Mouse (Mus musculus): ENCODE measurements at regions not wholly inside any gene's neighbourhood (a gene's known extent, or its start where the extent isn't known, plus 50 kb on each side); places are given as distances from the start of the nearest gene placed in this dataset.
"Not testable (repeated sequence)": the region's sequence is repeated elsewhere in the genome, so short reads cannot be mapped to it uniquely, and the experiment has no call there.

- Histone ChIP-seq H3K9me3 (replicated peaks; ENCODE audit: control insufficient read depth, low read length) (0 out of 2 replicates have a peak, but pooled peaks cover 2% of the 10 kb centered on the region), H3K4me3 (ENCODE audit: low read depth, low read length) (no peak overlapping the region), H3K36me3 (ENCODE audit: control insufficient read depth, insufficient read depth, low read length) (no peaks in the 10 kb centered on the region), H3K27ac (ENCODE audit: low read depth, low read length) (no peak overlapping the region), H3K27me3 (ENCODE audit: control insufficient read depth, insufficient read depth, low read length) (no peaks in the 10 kb centered on the region), H3K9ac (ENCODE audit: low read depth, low read length) (no peak overlapping the region), H3K4me1 (ENCODE audit: control insufficient read depth, insufficient read depth, low read length) (no peaks in the 10 kb centered on the region), H3K4me2 (no peak overlapping the region)
- no peak for ATAC-seq (replicated peaks; ENCODE audit: insufficient number of reproducible peaks, low FRiP score, low TSS enrichment)
- 40% methylated on average over 2 of the region's 2 CpGs for WGBS (ENCODE audit: insufficient replicate concordance)
These were observed 862.5 kb downstream of the Adam6a start for GRCm38 (mm10) chr12:114406206-114406605.

- H3K9me3 ChIP-seq (replicated peaks; ENCODE audit: control insufficient read depth, low read length) = peaks cover 6% of the 10 kb centered on the region; the same call in 1 of the 2 replicates
- ATAC-seq (replicated peaks; ENCODE audit: insufficient number of reproducible peaks, low FRiP score, low TSS enrichment) = no peak
- H3K36me3 ChIP-seq (ENCODE audit: control insufficient read depth, insufficient read depth, low read length) = no peaks in the 10 kb centered on the region
- H3K9ac ChIP-seq (ENCODE audit: low read depth, low read length) = no peak overlapping the region
- no peak overlapping the region for H3K4me2 ChIP-seq
- H3K27me3 ChIP-seq (ENCODE audit: control insufficient read depth, insufficient read depth, low read length) = no peaks in the 10 kb centered on the region
- H3K27ac ChIP-seq (ENCODE audit: low read depth, low read length) = no peak overlapping the region
- H3K4me1 ChIP-seq (ENCODE audit: control insufficient read depth, insufficient read depth, low read length) = no peaks in the 10 kb centered on the region
- no peak overlapping the region for H3K4me3 ChIP-seq (ENCODE audit: low read depth, low read length)
These were observed 890.8 kb downstream of the Adam6a start for GRCm38 (mm10) chr12:114434529-114434928.

- no peak for ATAC-seq (replicated peaks; ENCODE audit: insufficient number of reproducible peaks, low FRiP score, low TSS enrichment)
- H3K4me1 ChIP-seq (ENCODE audit: control insufficient read depth, insufficient read depth, low read length) = no peaks in the 10 kb centered on the region
- 78% methylated on average over 5 of the region's 5 CpGs for WGBS (ENCODE audit: insufficient replicate concordance)
These were observed 918.3 kb downstream of the Adam6a start for GRCm38 (mm10) chr12:114462037-114462436.

DNA sequence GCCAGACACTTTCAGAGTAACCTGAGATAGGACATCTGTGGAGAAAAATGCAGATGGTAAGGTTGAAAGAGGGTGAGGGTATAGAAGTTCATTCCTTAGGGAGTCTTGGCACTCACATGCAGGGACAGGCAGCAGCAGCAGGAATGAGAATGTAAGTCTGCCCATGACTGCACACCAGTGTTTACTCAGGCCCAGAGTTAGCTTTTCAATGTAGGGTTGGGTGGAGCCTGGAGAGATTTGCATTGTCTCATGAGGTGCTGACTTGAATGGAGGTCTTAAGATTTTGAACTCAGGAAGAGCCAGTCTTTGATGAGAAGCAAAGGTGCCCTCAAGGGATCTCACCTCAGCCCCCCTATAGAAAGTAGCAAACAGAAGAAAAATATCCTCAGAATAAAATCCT, 918.9 kb downstream of the Adam6a start:
- Histone ChIP-seq H3K36me3 (ENCODE audit: control insufficient read depth, insufficient read depth, low read length) (no peaks in the 10 kb centered on the region), H3K9ac (ENCODE audit: low read depth, low read length) (no peak overlapping the region), H3K4me3 (ENCODE audit: low read depth, low read length) (no peak overlapping the region), H3K4me1 (ENCODE audit: control insufficient read depth, insufficient read depth, low read length) (no peaks in the 10 kb centered on the region), H3K9me3 (replicated peaks; ENCODE audit: control insufficient read depth, low read length) (peaks cover 16% of the 10 kb centered on the region; the same call in 1 of the 2 replicates), H3K27ac (ENCODE audit: low read depth, low read length) (no peak overlapping the region), H3K27me3 (ENCODE audit: control insufficient read depth, insufficient read depth, low read length) (no peaks in the 10 kb centered on the region), H3K4me2 (no peak overlapping the region)
- no peak for ATAC-seq (replicated peaks; ENCODE audit: insufficient number of reproducible peaks, low FRiP score, low TSS enrichment)

More at GRCm38 (mm10) chr12:114462037-114462436, 918.3 kb downstream of the Adam6a start:
- Histone ChIP-seq H3K27ac (ENCODE audit: low read depth, low read length) (no peak overlapping the region), H3K9me3 (replicated peaks; ENCODE audit: control insufficient read depth, low read length) (peaks cover 13% of the 10 kb centered on the region; the same call in 1 of the 2 replicates), H3K4me2 (no peak overlapping the region), H3K9ac (ENCODE audit: low read depth, low read length) (no peak overlapping the region), H3K27me3 (ENCODE audit: control insufficient read depth, insufficient read depth, low read length) (no peaks in the 10 kb centered on the region), H3K36me3 (ENCODE audit: control insufficient read depth, insufficient read depth, low read length) (no peaks in the 10 kb centered on the region), H3K4me3 (ENCODE audit: low read depth, low read length) (no peak overlapping the region)

GRCm38 (mm10) chr12:114468857-114469256, 925.1 kb downstream of the Adam6a start:
- 0 out of 2 replicates have a peak, but pooled peaks cover 3% of the 10 kb centered on the region for H3K9me3 ChIP-seq (replicated peaks; ENCODE audit: control insufficient read depth, low read length)
- H3K4me1 ChIP-seq (ENCODE audit: control insufficient read depth, insufficient read depth, low read length) = no peaks in the 10 kb centered on the region
- H3K36me3 ChIP-seq (ENCODE audit: control insufficient read depth, insufficient read depth, low read length) = no peaks in the 10 kb centered on the region
- ATAC-seq (replicated peaks; ENCODE audit: insufficient number of reproducible peaks, low FRiP score, low TSS enrichment) = no peak
- H3K27ac ChIP-seq (ENCODE audit: low read depth, low read length) = no peak overlapping the region
- H3K4me3 ChIP-seq (ENCODE audit: low read depth, low read length) = no peak overlapping the region
- WGBS (ENCODE audit: insufficient replicate concordance) = 86% methylated on average over 2 of the region's 2 CpGs
- H3K4me2 ChIP-seq = no peak overlapping the region
- no peaks in the 10 kb centered on the region for H3K27me3 ChIP-seq (ENCODE audit: control insufficient read depth, insufficient read depth, low read length)
- no peak overlapping the region for H3K9ac ChIP-seq (ENCODE audit: low read depth, low read length)

DNA sequence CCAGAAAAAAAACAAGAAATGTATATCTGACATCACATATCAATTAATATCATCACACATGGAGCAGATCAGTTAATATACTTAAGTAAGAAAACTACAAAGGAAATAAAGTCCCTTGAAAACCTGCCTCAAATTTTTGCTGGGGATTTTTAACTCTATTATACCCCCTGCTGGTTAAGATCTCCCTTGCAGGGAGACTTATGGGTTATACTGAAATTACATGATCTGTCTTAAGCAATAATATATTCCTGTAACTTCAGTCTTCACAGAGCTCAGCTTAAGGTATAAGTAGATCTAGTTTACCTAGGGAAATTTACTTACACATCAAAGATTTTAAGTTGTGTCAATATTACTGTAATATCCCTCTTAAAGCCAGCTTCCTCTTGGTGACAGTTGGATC, 929.0 kb downstream of the Adam6a start:
- H3K4me2 ChIP-seq; H3K9ac ChIP-seq (ENCODE audit: low read depth, low read length); H3K36me3 ChIP-seq (ENCODE audit: control insufficient read depth, insufficient read depth, low read length); H3K4me1 ChIP-seq (ENCODE audit: control insufficient read depth, insufficient read depth, low read length); ATAC-seq (replicated peaks; ENCODE audit: insufficient number of reproducible peaks, low FRiP score, low TSS enrichment); H3K9me3 ChIP-seq (replicated peaks; ENCODE audit: control insufficient read depth, low read length); H3K27ac ChIP-seq (ENCODE audit: low read depth, low read length); H3K27me3 ChIP-seq (ENCODE audit: control insufficient read depth, insufficient read depth, low read length); H3K4me3 ChIP-seq (ENCODE audit: low read depth, low read length): not testable (repeated sequence)

DNA sequence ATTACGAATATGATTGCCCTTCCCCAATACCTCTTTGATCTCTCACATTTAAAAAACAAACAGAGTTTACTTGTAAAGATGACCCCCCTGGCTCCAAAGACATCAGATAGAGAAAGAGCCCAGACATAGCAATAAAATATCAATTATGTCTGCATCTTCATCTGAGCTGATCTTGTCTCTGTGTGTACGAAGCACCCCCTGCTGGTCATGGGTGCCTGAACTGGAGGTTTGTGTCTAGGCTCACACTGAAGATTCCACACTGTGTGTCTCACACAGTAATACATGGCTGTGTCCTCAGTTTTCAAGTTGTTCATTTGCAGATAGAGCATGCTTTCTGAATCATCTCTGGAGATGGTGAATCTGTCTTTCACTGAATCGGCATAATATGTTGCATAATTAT, 935.0 kb downstream of the Adam6a start:
- Histone ChIP-seq H3K4me1 (ENCODE audit: control insufficient read depth, insufficient read depth, low read length) (no peaks in the 10 kb centered on the region), H3K4me2 (no peak overlapping the region), H3K9ac (ENCODE audit: low read depth, low read length) (no peak overlapping the region), H3K27ac (ENCODE audit: low read depth, low read length) (no peak overlapping the region), H3K36me3 (ENCODE audit: control insufficient read depth, insufficient read depth, low read length) (no peaks in the 10 kb centered on the region), H3K9me3 (replicated peaks; ENCODE audit: control insufficient read depth, low read length) (peaks cover 3% of the 10 kb centered on the region; the same call in 1 of the 2 replicates), H3K27me3 (ENCODE audit: control insufficient read depth, insufficient read depth, low read length) (no peaks in the 10 kb centered on the region), H3K4me3 (ENCODE audit: low read depth, low read length) (no peak overlapping the region)
- 78% methylated on average over 3 of the region's 3 CpGs for WGBS (ENCODE audit: insufficient replicate concordance)
- ATAC-seq (replicated peaks; ENCODE audit: insufficient number of reproducible peaks, low FRiP score, low TSS enrichment) = no peak

DNA sequence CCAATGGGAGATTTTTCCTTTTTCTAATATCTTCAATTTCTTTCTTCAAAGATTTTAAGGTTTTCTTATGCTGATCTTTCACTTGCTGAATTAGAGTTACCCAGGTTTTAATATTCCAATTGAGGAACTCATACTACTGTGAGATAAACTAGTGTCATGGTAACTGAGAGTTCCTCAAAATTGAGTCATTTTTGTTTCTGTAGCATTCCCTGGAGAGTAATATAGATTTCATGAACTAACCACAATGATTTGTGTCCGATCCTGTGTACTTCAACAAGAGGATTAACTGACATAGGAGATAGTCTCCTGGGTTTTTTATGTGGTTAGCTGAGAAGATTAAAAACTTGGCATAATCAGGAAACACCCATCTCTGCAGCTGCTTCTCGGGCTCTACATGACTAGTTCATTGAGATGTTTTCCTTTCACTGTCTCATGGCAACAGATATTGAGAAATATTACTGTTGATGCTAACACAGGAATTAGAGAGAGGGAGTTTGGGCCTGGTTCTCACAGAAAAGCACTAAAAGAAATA, 949.9 kb downstream of the Adam6a start:
- H3K27me3 ChIP-seq (ENCODE audit: control insufficient read depth, insufficient read depth, low read length); H3K36me3 ChIP-seq (ENCODE audit: control insufficient read depth, insufficient read depth, low read length); ATAC-seq (replicated peaks; ENCODE audit: insufficient number of reproducible peaks, low FRiP score, low TSS enrichment); H3K27ac ChIP-seq (ENCODE audit: low read depth, low read length); H3K4me3 ChIP-seq (ENCODE audit: low read depth, low read length); H3K4me1 ChIP-seq (ENCODE audit: control insufficient read depth, insufficient read depth, low read length); H3K9me3 ChIP-seq (replicated peaks; ENCODE audit: control insufficient read depth, low read length); H3K9ac ChIP-seq (ENCODE audit: low read depth, low read length); H3K4me2 ChIP-seq: not testable (repeated sequence)
- 57% methylated on average over 2 of the region's 2 CpGs for WGBS (ENCODE audit: insufficient replicate concordance)

DNA sequence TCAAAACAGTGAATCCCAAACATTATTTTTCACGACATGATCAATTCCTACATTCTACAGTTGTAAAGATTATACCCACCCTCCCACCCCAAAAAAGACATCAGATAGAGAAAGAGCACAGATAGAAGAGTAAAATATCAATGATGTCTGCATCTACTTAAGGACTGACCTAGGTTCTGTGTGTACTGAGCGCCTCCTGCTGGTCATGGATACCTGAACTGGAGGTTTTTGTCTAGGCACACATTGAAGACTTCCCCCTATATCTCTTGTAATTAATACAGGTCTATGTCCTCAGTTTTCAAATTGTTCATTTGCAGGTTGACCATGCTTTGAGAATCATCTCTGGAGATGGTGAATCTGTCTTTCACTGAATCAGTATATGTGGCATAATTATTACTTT, 952.0 kb downstream of the Adam6a start:
- no peaks in the 10 kb centered on the region for H3K36me3 ChIP-seq (ENCODE audit: control insufficient read depth, insufficient read depth, low read length)
- no peak for ATAC-seq (replicated peaks; ENCODE audit: insufficient number of reproducible peaks, low FRiP score, low TSS enrichment)
- H3K9me3 ChIP-seq (replicated peaks; ENCODE audit: control insufficient read depth, low read length) = no peaks in the 10 kb centered on the region
- H3K27ac ChIP-seq (ENCODE audit: low read depth, low read length) = no peak overlapping the region
- H3K27me3 ChIP-seq (ENCODE audit: control insufficient read depth, insufficient read depth, low read length) = no peaks in the 10 kb centered on the region
- H3K4me2 ChIP-seq = no peak overlapping the region
- no peaks in the 10 kb centered on the region for H3K4me1 ChIP-seq (ENCODE audit: control insufficient read depth, insufficient read depth, low read length)
- H3K4me3 ChIP-seq (ENCODE audit: low read depth, low read length) = no peak overlapping the region
- whole genome bisulfite sequencing (ENCODE audit: insufficient replicate concordance) = 36% methylated on average over 2 of the region's 2 CpGs
- H3K9ac ChIP-seq (ENCODE audit: low read depth, low read length) = no peak overlapping the region
